Mouse (Mus musculus) spleen, adult 2 months (tissue): Measurements from ENCODE around the gene Tuba8.

ENCODE experiments used
- CTCF ChIP-seq: fragments of 200-500 bp; IDR thresholded peaks from 2 replicates; pipeline ENCODE4 v1.5.1; 2011; ENCODE audit warnings: mild to moderate bottlenecking, inconsistent platforms; ENCODE audit not compliant: insufficient read depth, insufficient read length, insufficient replicate concordance; ENCODE audit errors: extremely low read depth
- POLR2A ChIP-seq: fragments of 200-500 bp; IDR thresholded peaks from 2 replicates; pipeline ENCODE4 v1.6.1; 2011; ENCODE audit warnings: low read depth, low read length, inconsistent platforms

DNA sequence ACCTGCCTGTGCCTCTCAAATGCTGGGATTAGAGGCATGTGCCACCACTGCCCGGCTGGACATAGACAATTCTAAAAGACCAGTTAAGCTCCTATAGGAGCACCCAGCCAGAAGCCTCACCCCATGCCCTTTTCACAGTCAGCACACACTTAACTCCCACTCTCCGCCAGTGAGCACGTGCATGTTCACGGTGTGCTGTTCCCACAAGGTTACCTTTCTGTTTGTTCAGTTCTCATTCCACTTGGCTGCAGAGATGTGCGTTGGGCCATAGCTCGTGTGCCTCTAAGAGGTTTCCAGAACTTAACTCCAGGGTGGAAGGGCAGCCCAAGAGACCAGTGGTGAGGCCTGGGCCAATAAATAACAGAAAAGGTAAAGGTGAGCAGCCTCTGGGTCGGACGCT is 25.3 kb upstream of the Tuba8 start:
- no peak for TF ChIP-seq POLR2A
- no peak for TF ChIP-seq CTCF
